Mouse (Mus musculus): ENCODE measurements around the gene Eif4g1. TPM values are rescaled to one million over a fixed set of nuclear protein-coding genes. Genes with fewer than 3 reads are reported as not detected.

The Eif4g1 gene
- total and polyA plus RNA-seq, 3 experiments, result 403 to 519 (median 473) TPM

DNA sequence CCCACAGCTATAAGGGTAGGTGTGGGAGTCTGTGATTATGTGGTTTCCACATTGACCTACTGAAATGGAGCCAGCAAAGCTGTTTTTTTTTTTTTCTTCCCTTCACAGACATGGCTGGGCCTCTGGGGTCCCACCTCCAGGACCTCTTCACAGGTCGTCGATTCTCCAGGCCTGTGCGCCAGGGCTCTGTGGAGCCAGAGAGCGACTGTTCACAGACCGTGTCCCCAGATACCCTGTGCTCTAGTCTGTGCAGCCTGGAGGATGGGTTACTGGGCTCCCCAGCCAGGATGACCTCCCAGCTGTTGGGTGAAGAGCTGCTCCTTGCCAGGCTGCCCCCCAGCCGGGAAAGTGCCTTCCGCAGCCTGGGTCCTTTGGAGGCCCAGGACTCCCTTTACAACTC, 33.2 kb downstream of the Eif4g1 start:
- in situ Hi-C loops (cut with MboI; ENCODE audit: low pct_ligation_motif_present, low pct_unique_long_range_greater_than_20kb, low sequenced_read_pairs), result no loop called here
- H3K36me3 ChIP-seq (replicated peaks in 1 of 2; ENCODE audit: control insufficient read depth in 1 of 2, insufficient read depth in 1 of 2, low read length in 1 of 2), result peaks cover 0 to 20% of the 10 kb centered on the region in 2 experiments
- no peaks in the 10 kb centered on the region for H3K9me3 ChIP-seq (replicated peaks; ENCODE audit: low read length)
- peak overlapping the region; percentile 42 for H3K9ac ChIP-seq (ENCODE audit: insufficient read depth, low read depth)
- no peaks in the 10 kb centered on the region for H3K79me2 ChIP-seq (replicated peaks; ENCODE audit: control insufficient read depth, extremely low read depth, insufficient read depth, poor library complexity, severe bottlenecking)
- no peak for TF ChIP-seq ZMIZ1 (IDR thresholded peaks at IDR 0.05; ENCODE audit: low read depth, low read length)
- no peak for TF ChIP-seq IRF4 (IDR thresholded peaks at IDR 0.05; ENCODE audit: low read depth, low read length)
- peak; percentile 68; the same call in 1 of the 2 replicates for TF ChIP-seq ZNF384 (IDR thresholded peaks at IDR 0.05; ENCODE audit: low read depth, low read length)
- TF ChIP-seq MAX (IDR thresholded peaks at IDR 0.05; ENCODE audit: low read length), result no peak
- TF ChIP-seq JUND (conservative IDR thresholded peaks at IDR 0.05; ENCODE audit: low read depth, low read length), result no peak
- no peak for TF ChIP-seq USF2 (conservative IDR thresholded peaks at IDR 0.05; ENCODE audit: low read depth, low read length)
- TF ChIP-seq POLR2AphosphoS2 (IDR thresholded peaks at IDR 0.05; ENCODE audit: low read depth, low read length), result no peak
- no peak for TF ChIP-seq MYC (IDR thresholded peaks at IDR 0.05; ENCODE audit: low read depth, low read length)
- H3K4me1 ChIP-seq (ENCODE audit: control insufficient read depth in 1 of 2, insufficient read depth in 2 of 2), result peaks cover 13 to 52% of the 10 kb centered on the region in 2 experiments
- peak overlapping the region; percentile 62 for H3K27ac ChIP-seq (ENCODE audit: insufficient read depth, low read depth)
- peak overlapping the region; percentile 39 to 49 (median 45) for H3K4me3 ChIP-seq (replicated peaks in 1 of 3; ENCODE audit: low read depth in 2 of 3, low read length in 2 of 3, poor library complexity in 1 of 3)
- dilution Hi-C loops (cut with MboI; ENCODE audit: extremely low pct_ligation_motif_present, extremely low pct_unique_long_range_greater_than_20kb, low sequenced_read_pairs), result no loop called here
- no peaks in the 10 kb centered on the region for H3K27me3 ChIP-seq (replicated peaks)
- peak overlapping the region; percentile 83; the same call in 1 of the 2 replicates for H3K4me2 ChIP-seq (ENCODE audit: insufficient read depth, low read depth, poor library complexity, severe bottlenecking)
- DNase-seq (ENCODE audit: extremely low read depth), result no peak

DNA sequence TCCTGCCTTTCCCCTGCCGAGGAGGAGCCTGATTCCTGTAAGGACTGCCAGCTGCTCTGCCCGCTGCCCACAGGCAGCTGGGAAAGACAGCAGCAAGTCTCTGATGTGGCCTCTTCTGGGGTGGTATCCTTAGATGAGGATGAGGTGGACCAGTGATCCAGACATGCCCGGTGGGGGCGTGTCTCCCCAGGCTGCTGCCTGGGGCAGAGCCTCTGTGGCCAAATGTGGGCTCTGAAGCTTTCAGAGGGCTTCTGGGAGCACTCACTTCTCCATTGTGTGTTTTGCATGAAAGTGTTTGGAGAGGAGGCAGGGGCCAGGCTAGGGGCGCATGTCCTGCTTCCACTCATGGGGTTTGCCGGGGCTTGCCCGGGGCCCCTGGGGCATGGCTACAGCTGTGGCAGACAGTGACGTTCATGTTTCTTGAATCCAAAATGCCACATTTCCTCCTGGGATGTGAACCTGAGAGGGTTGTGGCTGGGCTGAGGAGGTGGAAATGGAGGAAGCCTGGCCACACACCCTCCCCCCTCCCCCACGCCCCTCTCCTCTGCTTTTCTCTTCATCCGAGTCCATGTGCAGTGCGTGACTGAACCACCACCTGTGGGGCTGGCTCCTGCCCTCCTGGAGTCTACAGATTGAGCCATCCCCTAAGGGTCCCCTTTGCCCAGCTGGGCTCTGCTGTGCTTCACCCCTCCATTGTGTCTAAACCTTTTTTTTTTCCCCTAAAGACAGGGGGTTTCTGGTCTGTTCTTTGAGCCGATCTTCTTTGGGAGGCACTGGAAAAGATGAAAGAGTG, 33.8 kb downstream of the Eif4g1 start:
- Histone ChIP-seq H3K4me2 (ENCODE audit: insufficient read depth, low read depth, poor library complexity, severe bottlenecking) (peak overlapping the region; percentile 83), H3K27me3 (replicated peaks) (no peaks in the 10 kb centered on the region), H3K9me3 (replicated peaks; ENCODE audit: low read length) (no peaks in the 10 kb centered on the region), H3K36me3 (replicated peaks in 1 of 2; ENCODE audit: control insufficient read depth in 1 of 2, insufficient read depth in 1 of 2, low read length in 1 of 2) (peaks cover 0 to 20% of the 10 kb centered on the region in 2 experiments), H3K9ac (ENCODE audit: insufficient read depth, low read depth) (peak overlapping the region; percentile 55), H3K79me2 (replicated peaks; ENCODE audit: control insufficient read depth, extremely low read depth, insufficient read depth, poor library complexity, severe bottlenecking) (no peaks in the 10 kb centered on the region), H3K27ac (ENCODE audit: insufficient read depth, low read depth) (peak overlapping the region; percentile 80), H3K4me3 (replicated peaks in 1 of 3; ENCODE audit: low read depth in 2 of 3, low read length in 2 of 3, poor library complexity in 1 of 3) (peak overlapping the region; percentile 39 to 49 (median 45)), H3K4me1 (ENCODE audit: control insufficient read depth in 1 of 2, insufficient read depth in 2 of 2) (peaks cover 13 to 58% of the 10 kb centered on the region in 2 experiments)
- dilution Hi-C loops (cut with MboI; ENCODE audit: extremely low pct_ligation_motif_present, extremely low pct_unique_long_range_greater_than_20kb, low sequenced_read_pairs) (no loop called here), in situ Hi-C loops (cut with MboI; ENCODE audit: low pct_ligation_motif_present, low pct_unique_long_range_greater_than_20kb, low sequenced_read_pairs) (no loop called here)
- peak; percentile 95 for DNase-seq (ENCODE audit: extremely low read depth)
- TF ChIP-seq KAT2A (IDR thresholded peaks at IDR 0.05; ENCODE audit: insufficient replicate concordance, low read length) (peak; percentile 79; the same call in 1 of the 2 replicates), NRF1 (IDR thresholded peaks at IDR 0.05; ENCODE audit: low read depth, low read length) (peak; percentile 72), BHLHE40 (IDR thresholded peaks at IDR 0.05; ENCODE audit: low read depth, low read length) (peak; percentile 81), CHD2 (IDR thresholded peaks at IDR 0.05; ENCODE audit: low read length) (peak; percentile 88), GABPA (IDR thresholded peaks at IDR 0.05; ENCODE audit: insufficient replicate concordance, low read depth, low read length) (no peak), NELFE (IDR thresholded peaks at IDR 0.05; ENCODE audit: low read depth, low read length) (peak; percentile 86), SIN3A (IDR thresholded peaks at IDR 0.05; ENCODE audit: low read length) (peak; percentile 94), ELF1 (IDR thresholded peaks at IDR 0.05; ENCODE audit: low read depth, low read length) (peak; percentile 59; the same call in 1 of the 2 replicates), ETS1 (conservative IDR thresholded peaks at IDR 0.05; ENCODE audit: low read depth, low read length) (peak; percentile 98), MAFK (IDR thresholded peaks at IDR 0.05; ENCODE audit: insufficient replicate concordance, low read length) (peak; percentile 57; the same call in 1 of the 2 replicates), MXI1 (IDR thresholded peaks at IDR 0.05; ENCODE audit: low read depth, low read length) (peak; percentile 90), TCF12 (IDR thresholded peaks at IDR 0.05; ENCODE audit: low read depth, low read length) (peak; percentile 95), RAD21 (IDR thresholded peaks at IDR 0.05; ENCODE audit: low read depth, low read length) (no peak), CHD1 (IDR thresholded peaks at IDR 0.05; ENCODE audit: low read depth, low read length) (peak; percentile 96), MAX (IDR thresholded peaks at IDR 0.05; ENCODE audit: low read length) (peak; percentile 89), JUND (conservative IDR thresholded peaks at IDR 0.05; ENCODE audit: low read depth, low read length) (0 out of 2 replicates have a peak, but pooled peaks have one; percentile 24), MYC (IDR thresholded peaks at IDR 0.05; ENCODE audit: low read depth, low read length) (peak; percentile 91), TBP (conservative IDR thresholded peaks at IDR 0.05; ENCODE audit: low read depth, low read length) (peak; percentile 55), MAZ (IDR thresholded peaks at IDR 0.05; ENCODE audit: low read depth, low read length) (peak; percentile 96), UBTF (IDR thresholded peaks at IDR 0.05; ENCODE audit: low read depth, low read length) (peak; percentile 25; the same call in 1 of the 2 replicates), CTCF (conservative IDR thresholded peaks at IDR 0.05 in 1 of 2, IDR thresholded peaks at IDR 0.05 in 1 of 2; ENCODE audit: low read depth in 2 of 2, low read length in 2 of 2) (no peak), ZC3H11A (IDR thresholded peaks at IDR 0.05; ENCODE audit: low read depth, low read length) (no peak), IRF4 (IDR thresholded peaks at IDR 0.05; ENCODE audit: low read depth, low read length) (peak; percentile 98), RCOR1 (conservative IDR thresholded peaks at IDR 0.05; ENCODE audit: low read depth, low read length) (peak; percentile 95), USF2 (conservative IDR thresholded peaks at IDR 0.05; ENCODE audit: low read depth, low read length) (no peak), SMC3 (IDR thresholded peaks at IDR 0.05; ENCODE audit: low read depth, low read length) (0 out of 2 replicates have a peak, but pooled peaks have one; percentile 10), EP300 (IDR thresholded peaks at IDR 0.05; ENCODE audit: low read length) (peak; percentile 94)

All from CH12.LX (cell line).